Mouse (Mus musculus) neural tube, embryonic 13.5 days (tissue): Measurements from ENCODE around the gene Polr1d. TPM values are rescaled to one million over a fixed set of nuclear protein-coding genes. Genes with fewer than 3 reads are reported as not detected.
A peak's percentile ranks its signal among the peaks of the same experiment; 100 is the strongest.

ENCODE experiments used
- ATAC-seq: fragments of 200-750 bp; cut with Nextera tagmentation; 2 replicates; pipeline ENCODE4 v1.8.0; 2017; ENCODE audit warnings: low read depth, mild to moderate bottlenecking, moderate TSS enrichment, moderate library complexity
- H3K27ac ChIP-seq: fragments of 300-500 bp; sonication (generic); replicated peaks from 2 replicates; pipeline ENCODE4 v1.5.1; 2015; ENCODE audit warnings: moderate library complexity, mild to moderate bottlenecking, inconsistent platforms
- H3K27me3 ChIP-seq: fragments of 300-500 bp; sonication (generic); 2 replicates; pipeline ENCODE4 v1.6.1; 2015; ENCODE audit warnings: mild to moderate bottlenecking, inconsistent platforms
- H3K36me3 ChIP-seq: fragments of 300-500 bp; sonication (generic); 2 replicates; pipeline ENCODE4 v1.6.1; 2015; ENCODE audit warnings: mild to moderate bottlenecking, inconsistent platforms
- H3K4me1 ChIP-seq: fragments of 300-500 bp; sonication (generic); replicated peaks from 2 replicates; pipeline ENCODE4 v1.6.1; 2015; ENCODE audit warnings: inconsistent platforms
- H3K4me2 ChIP-seq: fragments of 300-500 bp; sonication (generic); 2 replicates; pipeline ENCODE4 v1.6.1; 2015; ENCODE audit warnings: inconsistent platforms, mild to moderate bottlenecking, moderate library complexity
- H3K4me3 ChIP-seq: fragments of 300-500 bp; sonication (generic); 2 replicates; pipeline ENCODE4 v1.5.1; 2015; ENCODE audit warnings: mild to moderate bottlenecking, inconsistent platforms
- H3K9ac ChIP-seq: fragments of 300-500 bp; sonication (generic); 2 replicates; pipeline ENCODE4 v1.6.1; 2015; ENCODE audit warnings: moderate library complexity, mild to moderate bottlenecking, inconsistent platforms
- H3K9me3 ChIP-seq: fragments of 300-500 bp; sonication (generic); 2 replicates; pipeline ENCODE4 v1.6.1; 2016; ENCODE audit warnings: inconsistent platforms
- WGBS: fragments of 180-500 bp; shearing (Covaris S2); methylation state at CpG from one replicate; pipeline ENCODE4 v1.1.7; 2015; 5-methylcytosine and 5-hydroxymethylcytosine counted together
- polyA plus RNA-seq: library from polyadenylated mRNA; unstranded; fragments of >200 nt; fragmentation: Nextera tagmentation; extraction: Ambion mirVana; gene quantifications from 2 replicates; pipeline ENCODE4 v1.2.1, GENCODE M21; 2015

The Polr1d gene
- polyA plus RNA-seq, 1 experiment from 2014 or later, result 109 TPM

DNA sequence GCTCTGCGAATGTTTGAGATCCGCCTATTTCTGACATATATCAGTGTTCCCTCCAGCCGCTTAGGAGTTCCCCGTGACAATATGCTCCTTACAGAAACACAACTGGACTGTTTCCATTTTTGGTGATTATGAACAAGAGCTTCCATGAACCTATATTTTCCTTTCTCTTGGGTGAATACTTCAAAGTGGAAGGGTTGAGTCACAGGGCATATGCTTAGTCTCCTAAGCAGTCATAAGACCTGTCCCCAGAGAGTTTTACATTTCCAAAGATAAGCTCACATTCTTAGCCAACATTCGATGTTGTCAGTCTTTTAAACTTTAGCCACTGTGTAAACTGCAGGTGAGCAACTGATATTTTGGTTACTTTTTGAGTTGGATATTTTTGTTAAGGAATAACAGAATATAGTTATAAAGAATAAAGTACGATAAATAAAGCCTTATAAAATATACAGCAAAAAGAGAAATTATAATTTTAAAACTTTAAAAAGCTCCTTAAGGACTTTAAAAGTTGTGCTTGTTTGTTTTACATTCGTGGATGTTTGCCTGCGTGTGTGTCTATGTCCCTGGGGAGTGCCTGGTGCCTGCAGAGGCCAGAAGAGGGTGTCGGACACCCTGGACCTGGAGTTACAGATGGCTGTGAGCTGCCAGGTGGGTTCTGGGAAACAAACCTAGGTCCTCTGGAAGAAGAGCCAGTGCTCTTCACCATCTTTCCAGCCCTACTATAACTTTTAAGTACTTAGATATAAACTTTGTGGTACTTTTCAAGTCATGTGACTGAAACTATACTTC lies 19.0 kb upstream of the Polr1d start:
- no peak for ATAC-seq
- no peak overlapping the region for H3K27ac ChIP-seq
- H3K36me3 ChIP-seq, result no peaks in the 10 kb centered on the region
- H3K4me1 ChIP-seq, result no peaks in the 10 kb centered on the region
- no peaks in the 10 kb centered on the region for H3K9me3 ChIP-seq
- H3K4me2 ChIP-seq, result no peak overlapping the region
- no peak overlapping the region for H3K9ac ChIP-seq
- no peak overlapping the region for H3K4me3 ChIP-seq
- H3K27me3 ChIP-seq, result no peaks in the 10 kb centered on the region
- 92% methylated on average over 9 of the region's 9 CpGs for WGBS

DNA sequence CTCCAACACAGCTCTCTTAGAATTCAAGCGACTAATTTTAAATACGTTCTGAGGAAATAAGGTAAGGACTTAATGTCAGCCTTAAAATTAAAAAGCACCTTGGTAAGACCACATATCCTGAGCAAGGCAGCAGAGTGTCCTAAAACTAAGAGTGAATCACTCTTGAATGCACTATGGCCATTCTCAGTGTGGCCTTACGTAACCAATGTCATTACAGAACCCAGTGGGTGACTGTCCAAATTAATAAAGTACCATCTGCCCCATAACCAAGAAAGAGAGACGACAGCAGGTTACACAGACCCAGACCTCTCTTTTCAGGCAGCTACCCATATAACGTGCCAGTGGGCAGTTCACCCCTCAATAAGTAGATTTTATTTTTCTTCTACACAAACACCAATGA lies 18.2 kb upstream of the Polr1d start:
- H3K36me3 ChIP-seq, result no peaks in the 10 kb centered on the region
- H3K9ac ChIP-seq, result no peak overlapping the region
- H3K4me1 ChIP-seq, result no peaks in the 10 kb centered on the region
- H3K4me3 ChIP-seq, result no peak overlapping the region
- no peak overlapping the region for H3K27ac ChIP-seq
- ATAC-seq, result no peak
- no peaks in the 10 kb centered on the region for H3K9me3 ChIP-seq
- WGBS, result 84% methylated on average over 5 of the region's 5 CpGs
- no peak overlapping the region for H3K4me2 ChIP-seq
- H3K27me3 ChIP-seq, result no peaks in the 10 kb centered on the region

DNA sequence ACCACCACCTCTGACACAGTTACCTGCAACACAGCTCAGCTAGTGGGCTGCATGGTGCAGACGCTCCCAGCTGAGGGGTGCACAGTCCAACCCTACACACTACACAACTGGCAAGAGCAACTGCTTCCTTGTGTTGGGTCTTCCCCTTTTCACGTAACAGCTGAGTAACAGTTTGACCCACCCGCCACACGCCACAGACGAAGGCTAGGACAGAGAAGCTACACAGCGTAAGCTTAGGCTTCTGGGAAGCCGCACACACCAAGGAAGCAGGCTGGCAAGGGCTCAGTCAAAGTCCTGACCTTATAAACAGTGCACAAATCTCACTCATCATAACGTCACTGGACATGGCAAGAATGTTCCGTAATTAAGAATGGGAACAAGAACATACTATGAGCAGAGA lies 17.5 kb upstream of the Polr1d start:
- H3K27ac ChIP-seq, result no peak overlapping the region
- H3K36me3 ChIP-seq, result no peaks in the 10 kb centered on the region
- H3K4me1 ChIP-seq, result no peaks in the 10 kb centered on the region
- no peak for ATAC-seq
- H3K4me2 ChIP-seq, result no peak overlapping the region
- H3K9me3 ChIP-seq, result no peaks in the 10 kb centered on the region
- WGBS, result 88% methylated on average over 9 of the region's 9 CpGs
- H3K27me3 ChIP-seq, result no peaks in the 10 kb centered on the region
- no peak overlapping the region for H3K9ac ChIP-seq
- H3K4me3 ChIP-seq, result no peak overlapping the region

DNA sequence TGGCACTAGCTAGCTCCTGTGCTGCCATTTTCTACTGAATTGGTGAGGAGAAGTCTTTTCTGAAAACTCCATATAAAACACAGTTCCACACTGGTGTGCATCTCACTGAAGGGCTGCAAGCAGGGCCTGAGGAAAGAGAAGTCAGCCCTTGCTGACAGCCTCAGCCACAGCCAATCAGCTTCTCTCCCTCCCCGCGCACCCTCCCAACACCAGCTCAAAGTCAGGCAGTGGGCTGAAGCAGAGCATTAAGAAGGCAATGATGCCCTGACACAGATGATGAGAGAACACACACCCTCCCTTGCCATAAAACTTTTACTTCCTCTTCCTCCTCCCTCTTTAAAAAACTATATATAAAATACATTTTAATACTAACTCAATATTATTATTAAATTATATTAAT lies 16.8 kb upstream of the Polr1d start:
- Histone ChIP-seq H3K27ac (no peak overlapping the region), H3K9ac (no peak overlapping the region), H3K4me2 (no peak overlapping the region), H3K36me3 (no peaks in the 10 kb centered on the region), H3K4me1 (no peaks in the 10 kb centered on the region), H3K4me3 (no peak overlapping the region), H3K27me3 (no peaks in the 10 kb centered on the region), H3K9me3 (no peaks in the 10 kb centered on the region)
- 83% methylated on average over 2 of the region's 2 CpGs for WGBS
- no peak for ATAC-seq

DNA sequence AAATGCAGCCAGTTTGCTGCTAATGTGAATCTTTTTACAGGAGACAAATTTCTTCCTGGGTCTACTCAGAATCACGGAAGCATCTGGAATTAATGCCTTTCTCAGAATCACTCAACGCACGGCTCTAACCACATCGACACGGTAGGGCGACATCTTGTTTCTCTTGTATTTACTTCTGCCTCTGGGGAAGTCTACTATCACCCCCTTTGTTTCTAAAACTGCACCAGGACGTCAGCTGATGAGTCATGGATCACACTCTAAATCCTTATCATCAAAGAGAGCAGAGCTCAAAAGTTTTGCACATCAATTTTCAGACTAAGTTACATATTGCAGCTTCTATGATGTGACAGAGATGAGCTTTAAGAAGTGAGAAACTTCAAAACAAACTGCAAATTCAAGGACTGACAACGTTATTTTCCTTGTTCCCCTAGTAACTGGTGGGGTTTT lies 13.6 kb upstream of the Polr1d start:
- WGBS, result 75% methylated on average over 8 of the region's 8 CpGs
- no peaks in the 10 kb centered on the region for H3K4me1 ChIP-seq
- H3K4me3 ChIP-seq, result no peak overlapping the region
- H3K4me2 ChIP-seq, result no peak overlapping the region
- H3K9me3 ChIP-seq, result no peaks in the 10 kb centered on the region
- no peak overlapping the region for H3K9ac ChIP-seq
- no peak for ATAC-seq
- no peaks in the 10 kb centered on the region for H3K27me3 ChIP-seq
- no peaks in the 10 kb centered on the region for H3K36me3 ChIP-seq
- no peak overlapping the region for H3K27ac ChIP-seq

DNA sequence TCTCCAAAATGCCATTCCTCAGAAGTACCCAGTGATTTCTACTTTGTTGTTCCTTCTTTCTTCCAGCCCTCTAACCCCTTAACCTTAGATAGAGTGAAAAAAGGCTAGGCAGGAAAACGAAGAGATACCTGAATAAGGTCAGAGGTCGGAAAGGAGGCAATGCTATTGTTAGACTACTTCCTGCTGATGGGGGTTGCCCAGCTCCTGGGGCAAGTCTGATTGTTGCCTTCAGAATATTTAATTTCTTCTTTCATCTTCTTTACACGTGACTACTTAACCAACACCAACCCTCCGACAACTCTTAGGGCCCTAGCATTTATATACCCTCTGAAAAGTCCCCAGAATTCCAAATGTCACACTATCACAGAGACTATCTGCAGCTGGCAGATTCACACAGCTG lies 10.7 kb upstream of the Polr1d start:
- Histone ChIP-seq H3K4me2 (no peak overlapping the region), H3K27ac (no peak overlapping the region), H3K27me3 (no peaks in the 10 kb centered on the region), H3K9ac (no peak overlapping the region), H3K4me3 (no peak overlapping the region), H3K9me3 (no peaks in the 10 kb centered on the region), H3K4me1 (no peaks in the 10 kb centered on the region), H3K36me3 (no peaks in the 10 kb centered on the region)
- no peak for ATAC-seq
- WGBS, result 60% methylated on average over 4 of the region's 4 CpGs

DNA sequence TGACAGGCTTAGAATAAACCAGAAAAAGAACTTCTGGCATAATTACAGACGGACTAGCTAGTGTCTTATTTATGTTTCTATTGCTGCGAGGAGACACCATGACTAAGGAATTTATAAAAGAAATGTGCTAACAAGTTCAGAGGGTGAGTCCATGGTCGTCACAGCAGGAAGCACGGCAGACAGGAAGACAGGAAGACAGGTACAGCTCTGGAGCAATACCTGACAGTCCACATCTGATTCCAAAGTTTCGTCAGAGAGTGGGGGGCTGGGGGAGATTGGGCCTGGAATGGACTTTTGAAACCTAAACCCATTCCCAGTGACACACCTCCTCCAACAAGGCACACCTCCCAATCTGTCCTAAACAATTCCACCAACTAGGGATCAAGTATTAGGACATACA lies 9.9 kb upstream of the Polr1d start:
- Histone ChIP-seq H3K4me2 (no peak overlapping the region), H3K4me1 (no peaks in the 10 kb centered on the region), H3K36me3 (no peaks in the 10 kb centered on the region), H3K9me3 (no peaks in the 10 kb centered on the region), H3K27ac (no peak overlapping the region), H3K9ac (no peak overlapping the region), H3K4me3 (no peak overlapping the region), H3K27me3 (no peaks in the 10 kb centered on the region)
- ATAC-seq, result no peak
- 71% methylated on average over 5 of the region's 5 CpGs for WGBS

DNA sequence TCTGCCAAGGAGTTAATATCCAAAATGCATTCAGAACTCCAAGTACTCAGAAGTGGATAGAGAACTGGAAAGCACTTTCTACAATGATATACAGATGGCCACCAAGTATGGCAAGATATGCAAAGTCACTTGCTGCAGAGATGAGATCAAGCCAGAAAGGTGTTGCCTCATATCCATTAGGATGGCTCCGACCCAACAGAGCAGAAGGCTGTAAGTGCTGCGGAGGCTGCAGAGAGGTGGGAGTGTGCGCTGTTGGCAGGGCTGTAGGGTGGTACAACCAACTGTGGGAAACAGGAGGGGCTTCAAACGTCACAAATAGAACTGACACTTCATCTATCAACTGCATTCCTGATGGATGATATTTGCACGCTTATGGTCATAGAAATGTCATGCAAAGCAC lies 8.0 kb upstream of the Polr1d start:
- H3K4me2 ChIP-seq, result no peak overlapping the region
- no peak overlapping the region for H3K27ac ChIP-seq
- H3K4me1 ChIP-seq, result no peaks in the 10 kb centered on the region
- 81% methylated on average over 5 of the region's 5 CpGs for WGBS
- H3K4me3 ChIP-seq, result no peak overlapping the region
- no peaks in the 10 kb centered on the region for H3K9me3 ChIP-seq
- H3K27me3 ChIP-seq, result no peaks in the 10 kb centered on the region
- no peak overlapping the region for H3K9ac ChIP-seq
- no peak for ATAC-seq
- H3K36me3 ChIP-seq, result no peaks in the 10 kb centered on the region

DNA sequence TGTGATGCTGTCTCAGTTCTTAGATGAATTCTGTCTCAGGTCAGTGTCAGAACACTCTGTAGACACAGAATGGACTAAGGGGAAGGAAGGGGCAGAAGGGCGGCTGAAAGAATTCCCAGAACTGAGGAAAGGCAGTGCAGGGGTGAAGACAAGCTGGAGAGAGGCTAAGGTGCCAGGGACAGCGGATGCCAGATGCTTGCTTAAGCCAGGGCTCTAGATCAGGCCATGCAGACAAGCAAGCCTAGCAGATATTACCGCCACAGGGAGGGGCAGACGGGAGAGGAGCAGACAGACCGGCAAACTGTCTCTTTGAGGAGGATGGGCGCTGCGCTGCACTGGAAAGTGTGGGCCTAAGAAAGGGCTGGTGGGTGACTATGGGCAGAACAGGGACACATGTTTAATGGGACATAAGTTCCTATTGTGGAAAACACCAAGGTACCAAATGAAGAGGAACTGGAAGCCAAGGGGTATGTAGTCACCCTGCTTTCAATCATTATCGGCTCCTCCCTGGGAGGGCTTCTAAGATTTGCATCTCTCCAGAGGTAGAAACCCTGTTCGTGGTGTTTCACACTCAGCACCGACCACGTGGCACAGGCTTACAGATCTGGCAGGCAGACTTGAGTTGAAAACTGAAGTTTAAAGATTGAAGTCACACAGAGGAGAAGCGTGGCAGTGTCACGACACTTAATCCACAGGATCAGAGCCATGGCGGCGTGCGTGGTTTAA lies 5.9 kb upstream of the Polr1d start:
- Histone ChIP-seq H3K36me3 (no peaks in the 10 kb centered on the region), H3K4me2 (no peak overlapping the region), H3K27me3 (peaks cover 3% of the 10 kb centered on the region; the same call in 1 of the 2 replicates), H3K27ac (no peak overlapping the region), H3K9ac (no peak overlapping the region), H3K9me3 (no peaks in the 10 kb centered on the region), H3K4me1 (peaks cover 13% of the 10 kb centered on the region), H3K4me3 (no peak overlapping the region)
- 74% methylated on average over 16 of the region's 16 CpGs for WGBS
- ATAC-seq, result no peak

DNA sequence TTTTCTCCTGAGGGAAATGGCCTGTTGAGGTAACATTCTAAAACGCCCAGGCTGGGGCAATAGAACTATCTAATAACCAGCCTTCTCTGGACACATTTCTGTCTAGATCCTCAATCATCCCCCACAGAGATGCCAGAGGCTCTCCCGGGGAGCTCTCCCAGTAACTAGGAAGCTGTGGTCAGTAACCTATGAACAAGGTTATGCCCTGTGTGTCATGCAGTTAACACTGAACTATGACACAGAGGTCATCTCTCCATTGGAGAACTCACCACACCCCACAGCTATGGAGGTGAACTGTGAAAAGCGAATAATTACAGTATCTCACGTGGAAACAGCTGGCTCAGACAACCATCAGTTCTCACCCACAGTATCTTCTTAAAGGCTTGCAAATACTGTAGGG lies 5.0 kb upstream of the Polr1d start:
- WGBS, result 52% methylated on average over 4 of the region's 4 CpGs

DNA sequence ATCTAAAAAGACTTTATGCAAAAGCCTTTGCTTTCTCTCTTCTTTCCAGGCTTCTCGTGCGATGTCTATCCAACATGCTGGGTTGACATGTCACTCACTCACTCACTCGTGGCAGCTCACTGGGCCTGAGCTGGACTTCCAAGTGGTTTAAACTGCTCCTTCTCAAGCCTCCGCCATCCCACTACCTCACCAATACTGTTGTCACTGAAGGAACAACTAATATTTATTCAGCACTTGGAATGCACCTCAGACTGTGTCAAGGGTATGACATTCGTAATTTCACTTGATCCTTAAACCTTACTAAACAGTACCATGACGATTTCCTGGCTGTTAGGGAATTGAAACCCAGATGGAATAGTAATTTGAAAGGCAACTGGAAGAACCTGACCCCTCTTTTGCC lies 3.0 kb upstream of the Polr1d start:
- Histone ChIP-seq H3K9ac (no peak overlapping the region), H3K27me3 (peaks cover 3% of the 10 kb centered on the region; the same call in 1 of the 2 replicates), H3K4me2 (no peak overlapping the region), H3K36me3 (no peaks in the 10 kb centered on the region), H3K27ac (no peak overlapping the region), H3K4me1 (peaks cover 25% of the 10 kb centered on the region), H3K9me3 (no peaks in the 10 kb centered on the region), H3K4me3 (no peak overlapping the region)
- ATAC-seq, result no peak
- 85% methylated on average over 6 of the region's 6 CpGs for WGBS

More for the DNA sequence above, 5.0 kb upstream of the Polr1d start:
- Histone ChIP-seq H3K9ac (no peak overlapping the region), H3K4me2 (no peak overlapping the region), H3K27me3 (peaks cover 3% of the 10 kb centered on the region; the same call in 1 of the 2 replicates), H3K27ac (no peak overlapping the region), H3K9me3 (no peaks in the 10 kb centered on the region), H3K36me3 (no peaks in the 10 kb centered on the region), H3K4me1 (peaks cover 13% of the 10 kb centered on the region), H3K4me3 (no peak overlapping the region)
- no peak for ATAC-seq

DNA sequence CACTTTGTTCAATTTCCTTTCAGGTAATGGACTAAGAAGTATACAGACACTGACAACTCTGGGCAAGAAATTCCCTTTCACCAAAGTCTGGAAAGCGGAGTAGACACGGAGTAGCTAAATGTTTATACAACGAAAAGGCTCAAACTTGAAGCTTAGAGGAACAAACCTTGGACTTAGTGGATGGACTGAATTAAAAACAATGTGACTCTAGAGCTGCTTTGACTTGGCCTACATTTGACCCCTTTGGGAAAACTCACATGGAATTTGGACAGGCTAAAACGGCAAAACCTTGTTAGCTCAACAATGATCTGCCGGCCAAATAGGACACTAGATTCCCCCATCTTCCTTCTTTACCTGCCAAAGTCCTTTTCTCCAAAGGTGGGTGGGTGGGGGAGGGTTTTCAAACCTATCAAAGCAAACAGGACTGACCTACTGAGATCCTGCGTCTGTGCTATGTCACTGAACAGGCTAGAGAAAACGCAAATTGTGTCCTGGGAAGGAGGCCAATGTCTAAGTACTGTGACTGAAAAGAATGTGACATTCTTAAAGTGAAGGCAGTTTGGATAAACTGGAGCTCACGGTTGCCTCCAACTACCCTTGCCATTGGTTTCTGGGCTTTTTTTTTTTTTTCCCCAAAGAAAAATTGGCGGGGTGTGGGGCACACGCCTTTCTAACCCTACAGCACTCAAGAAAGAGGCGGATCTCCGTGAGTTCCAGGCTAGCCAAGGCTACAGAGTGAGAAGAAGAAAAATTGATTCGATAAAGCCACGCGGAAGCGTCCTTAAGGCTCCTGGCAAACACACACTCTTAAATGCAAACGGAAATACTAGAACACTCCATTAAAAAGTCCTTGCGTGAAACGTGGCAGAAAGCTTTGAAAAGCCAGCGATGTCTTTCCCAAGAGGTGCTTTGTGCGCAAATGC lies 1.5 kb upstream of the Polr1d start:
- Histone ChIP-seq H3K27me3 (peaks cover 3% of the 10 kb centered on the region; the same call in 1 of the 2 replicates), H3K4me2 (peak overlapping the region; percentile 78), H3K4me1 (peaks cover 32% of the 10 kb centered on the region), H3K27ac (peak overlapping the region; percentile 82), H3K36me3 (peaks cover 3% of the 10 kb centered on the region; the same call in 1 of the 2 replicates), H3K9ac (peak overlapping the region; percentile 75), H3K9me3 (no peaks in the 10 kb centered on the region), H3K4me3 (peak overlapping the region; percentile 89)
- WGBS, result 15% methylated on average over 21 of the region's 21 CpGs
- ATAC-seq, result no peak
